Mouse (Mus musculus) layer of hippocampus, postnatal 25 days (tissue): ENCODE data around the gene Caprin2. TPM values are rescaled to one million over a fixed set of nuclear protein-coding genes. Genes with fewer than 3 reads are reported as not detected.

Experiments used
- DNase-seq, 2 experiments: peaks; one replicate each; pipeline ENCODE4 v3.0.0; 2022; ENCODE audit warnings: mixed read lengths in 2 of 2, low spot score in 1 of 2; ENCODE audit errors: extremely low spot score in 1 of 2
- total RNA-seq, 2 experiments: library from RNA; stranded (reverse); gene quantifications; 2 replicates each; pipeline ENCODE4 v1.2.3; 2021

Gene Caprin2
- total RNA-seq, 2 experiments from 2014 or later = 6.2 to 9.2 TPM

DNA sequence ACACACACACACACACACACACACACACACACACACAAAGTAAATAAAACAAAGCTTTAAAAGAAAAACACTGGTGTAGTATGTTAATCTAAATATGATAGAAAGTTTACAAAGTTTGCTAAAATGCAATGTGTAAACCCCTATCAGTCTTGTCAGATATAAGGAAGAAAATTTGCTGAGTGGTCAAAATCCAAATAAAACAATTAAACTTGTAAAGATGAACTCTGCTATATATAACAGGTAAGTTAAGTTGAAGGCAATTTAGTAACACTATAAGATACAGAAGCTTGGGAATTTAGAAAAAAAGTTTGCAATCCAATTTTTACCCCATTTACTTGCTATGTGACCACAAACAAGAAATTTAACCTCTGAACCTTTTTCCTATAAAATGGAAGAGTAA, 50.4 kb downstream of the Caprin2 start:
- DNase-seq = no peak

DNA sequence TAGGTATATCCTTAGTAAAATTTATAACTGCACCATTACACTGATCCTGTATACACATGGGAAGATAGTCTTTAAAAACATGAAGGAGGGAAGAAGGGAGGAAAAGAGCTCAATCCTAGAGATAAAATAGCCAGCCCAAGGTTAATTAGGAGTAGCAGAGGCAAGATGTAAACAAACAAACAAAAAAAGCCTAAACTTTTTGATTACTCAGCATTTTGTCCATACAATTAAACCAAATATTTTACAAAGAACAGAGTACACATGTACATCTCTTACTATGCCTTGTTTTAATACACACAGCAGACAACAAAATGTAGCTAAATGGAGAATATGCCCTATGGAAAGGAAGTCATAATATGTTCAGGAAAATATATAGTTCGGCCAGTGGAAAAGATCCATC, 54.3 kb downstream of the Caprin2 start:
- DNase-seq = no peak

DNA sequence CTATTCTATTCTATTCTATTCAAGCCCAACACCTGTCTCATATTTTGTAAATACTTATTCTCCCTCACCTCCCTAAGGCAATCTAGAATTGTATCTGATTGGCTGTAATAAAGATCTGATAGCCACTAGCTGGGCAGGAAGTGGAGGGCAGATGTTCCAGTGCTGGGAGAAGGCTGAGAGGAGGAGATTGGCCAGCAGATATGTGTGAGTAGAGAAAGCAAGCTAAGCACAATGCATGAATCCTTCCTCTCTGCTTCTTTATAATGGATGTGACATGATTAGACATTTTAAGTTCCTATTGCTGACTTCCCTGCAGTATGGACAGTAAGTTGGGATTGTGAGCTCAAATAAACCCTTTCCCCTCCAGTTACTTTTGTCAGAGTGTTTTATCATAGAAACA, 57.6 kb downstream of the Caprin2 start:
- DNase-seq = no peak

DNA sequence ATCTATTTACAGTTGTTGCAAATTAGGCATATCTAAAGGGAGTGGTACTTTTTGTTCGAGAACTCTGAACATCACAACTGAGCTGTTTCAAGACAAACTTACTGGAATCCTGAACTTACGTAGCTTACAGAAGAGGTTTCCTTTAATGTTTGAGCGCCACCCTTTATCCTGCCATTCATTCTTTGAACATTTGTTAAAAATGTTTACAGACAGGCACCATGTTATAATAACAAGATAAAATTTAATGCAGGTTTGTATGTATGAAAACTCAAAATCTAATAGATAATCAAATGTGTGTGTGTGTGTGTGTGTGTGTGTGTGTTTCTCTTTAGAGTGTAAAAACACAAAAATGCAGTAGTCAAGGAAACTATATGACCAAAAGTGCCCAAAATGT, 64.3 kb downstream of the Caprin2 start:
- DNase-seq = no peak

DNA sequence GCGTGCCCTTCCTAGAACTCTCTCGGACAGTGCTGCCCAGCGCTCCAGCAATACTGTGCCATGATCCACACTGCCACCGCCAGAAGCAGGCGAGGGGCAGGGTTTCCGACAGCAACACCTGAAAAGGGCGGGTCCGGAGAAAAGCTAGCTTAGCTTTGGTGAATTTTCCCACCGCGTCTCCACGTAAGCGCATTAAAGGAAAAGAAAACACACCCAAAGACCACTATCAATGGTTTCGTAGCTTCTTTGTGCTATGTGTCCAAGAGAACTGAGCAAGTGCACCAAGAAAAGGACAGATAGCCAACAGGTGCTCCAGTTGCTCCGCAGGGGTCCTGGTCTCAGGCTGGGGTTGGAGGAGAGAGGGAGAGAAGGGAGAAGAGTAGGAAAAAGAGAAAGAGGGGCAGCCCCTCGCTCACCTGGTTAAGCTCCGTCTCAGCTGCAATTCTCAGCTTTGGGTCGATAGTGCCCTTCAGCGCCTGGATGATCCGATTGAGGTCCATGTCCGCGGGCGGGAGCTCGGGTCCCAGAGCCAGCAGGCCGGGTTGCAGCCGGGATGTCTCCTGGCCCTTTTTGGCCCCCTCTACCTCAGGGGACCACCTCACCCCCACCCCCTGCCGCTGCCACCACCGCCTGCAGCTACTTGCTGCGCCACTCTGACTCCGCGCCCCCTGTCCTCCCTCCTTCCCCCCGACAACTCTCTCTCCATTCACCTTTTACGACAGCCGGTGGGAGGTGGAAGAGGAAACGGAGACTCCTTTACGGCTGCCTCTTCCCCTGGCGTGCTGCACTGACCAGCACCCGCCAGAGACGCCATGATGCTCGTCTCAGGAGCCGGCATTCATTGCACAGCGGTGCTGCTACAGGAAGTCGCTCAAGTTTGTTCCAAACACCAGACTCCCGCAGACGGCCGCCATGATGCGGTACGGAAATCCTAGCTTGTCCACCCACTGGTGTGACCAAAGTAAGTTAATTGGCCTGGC, 65.0 kb downstream of the Caprin2 start, which contains the start of gene Ipo8:
Gene Ipo8 (minus strand): TSS at position 720 of the 980 bp plus-strand sequence.
- DNase-seq = peak; percentile 77 to 78

DNA sequence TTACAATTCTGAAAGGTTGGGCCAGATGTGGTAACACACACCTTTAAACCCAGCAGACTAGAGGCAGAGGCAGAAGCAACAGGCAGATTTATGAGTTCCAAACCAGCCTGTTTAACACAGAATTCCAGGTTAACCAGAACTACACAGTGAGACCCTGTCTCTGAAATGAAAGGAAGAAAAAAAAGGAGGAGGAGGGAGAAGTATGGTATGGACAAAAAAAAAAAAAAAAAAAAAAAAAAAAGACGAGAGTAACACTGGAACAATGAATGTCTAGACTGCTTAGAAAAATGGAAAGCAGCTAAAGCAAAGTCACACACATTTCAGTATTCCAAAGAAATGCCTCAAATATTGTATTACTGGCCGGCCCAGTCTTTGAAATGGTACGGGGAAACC, 65.7 kb downstream of the Caprin2 start:
- no peak for DNase-seq

DNA sequence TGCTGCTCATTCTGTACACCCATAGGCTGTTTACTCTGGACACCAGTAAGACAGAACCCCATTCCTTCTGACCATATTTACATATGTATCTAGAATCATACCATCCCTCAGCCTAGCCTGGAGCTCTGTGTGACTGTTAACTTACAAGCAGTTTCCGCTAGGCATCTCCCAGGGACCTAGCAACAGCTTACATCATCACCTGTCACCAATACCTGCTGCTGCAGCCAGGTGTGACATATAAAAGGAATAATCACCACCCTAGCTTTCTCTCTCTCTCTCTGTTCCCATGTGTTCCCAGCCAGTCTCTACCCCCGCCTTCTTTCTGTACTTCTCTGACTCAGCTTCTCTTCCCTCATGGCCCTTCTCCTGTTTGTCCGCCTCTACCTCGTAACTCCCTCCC, 69.9 kb downstream of the Caprin2 start:
- DNase-seq = no peak

DNA sequence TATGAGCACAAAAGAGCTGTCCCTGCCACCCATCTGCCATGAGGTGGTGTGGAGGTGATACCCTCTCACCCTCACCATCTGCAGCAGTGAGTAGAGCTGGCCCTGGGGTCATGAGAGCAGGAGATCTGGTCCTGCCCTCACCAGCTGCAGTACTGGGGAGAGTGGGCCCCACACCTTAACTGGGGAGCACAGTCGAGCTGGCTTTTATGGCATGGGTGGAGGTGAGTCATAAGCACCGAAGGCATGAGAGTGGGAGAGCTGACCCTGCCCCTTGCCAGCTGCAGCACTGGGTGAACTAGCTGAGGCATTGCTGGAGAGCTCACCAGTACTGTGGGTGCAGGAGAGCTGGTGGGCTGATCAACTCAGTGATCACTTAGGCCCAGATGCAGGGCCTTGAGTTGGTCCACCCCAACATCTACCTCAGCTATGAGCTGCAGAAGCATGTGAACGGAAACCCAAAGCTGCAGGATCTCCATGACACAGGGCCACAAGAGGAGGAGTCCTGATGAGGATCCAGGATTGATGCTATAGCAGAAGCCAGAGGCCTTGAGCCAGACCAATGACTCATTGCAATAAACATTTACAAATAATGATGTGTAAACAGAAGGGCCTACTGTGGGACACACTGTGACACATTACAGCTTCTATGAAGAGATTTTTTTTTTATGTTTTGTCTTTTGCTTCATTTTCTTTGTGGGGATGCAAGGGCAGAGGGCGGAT, 77.3 kb downstream of the Caprin2 start:
- DNase-seq = no peak

DNA sequence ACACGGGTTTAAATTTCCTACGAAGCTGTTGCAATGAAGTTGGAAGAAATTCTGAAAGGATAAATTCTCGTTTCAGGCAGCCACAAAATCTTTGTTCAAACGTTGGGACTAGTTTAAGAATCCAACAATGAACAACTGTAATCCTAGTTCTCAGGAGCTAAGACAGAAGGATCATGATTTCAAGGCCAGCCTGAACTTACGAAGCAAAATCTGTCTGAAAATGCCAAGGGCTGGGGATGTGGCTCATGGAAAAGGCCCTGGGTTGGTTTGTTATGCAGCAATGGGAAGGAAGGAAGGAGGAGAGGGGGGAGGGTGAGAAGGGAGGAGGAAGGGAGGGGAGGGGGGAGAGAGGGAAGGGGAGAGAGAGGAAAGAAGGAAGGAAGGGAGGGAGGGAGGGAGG, 79.3 kb downstream of the Caprin2 start:
- DNase-seq = no peak

DNA sequence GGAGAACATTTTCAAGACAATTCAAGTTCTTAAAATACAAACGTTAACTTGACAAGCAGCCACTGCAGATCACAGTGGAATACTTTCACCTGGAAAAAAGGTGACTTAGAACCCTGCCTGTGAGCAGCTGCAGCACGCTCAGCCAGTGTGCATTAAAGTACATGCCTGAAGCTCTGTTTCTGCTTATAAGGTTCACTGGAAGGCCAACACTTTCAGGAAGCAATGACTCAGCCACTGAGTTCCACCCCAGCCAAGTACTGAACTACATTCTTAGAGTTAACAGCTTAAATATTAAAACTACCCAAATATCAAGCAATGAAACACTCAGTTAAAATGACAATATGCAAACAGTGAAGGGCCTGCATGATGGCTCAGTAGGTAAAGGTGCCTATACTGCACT, 84.9 kb downstream of the Caprin2 start:
- no peak for DNase-seq

DNA sequence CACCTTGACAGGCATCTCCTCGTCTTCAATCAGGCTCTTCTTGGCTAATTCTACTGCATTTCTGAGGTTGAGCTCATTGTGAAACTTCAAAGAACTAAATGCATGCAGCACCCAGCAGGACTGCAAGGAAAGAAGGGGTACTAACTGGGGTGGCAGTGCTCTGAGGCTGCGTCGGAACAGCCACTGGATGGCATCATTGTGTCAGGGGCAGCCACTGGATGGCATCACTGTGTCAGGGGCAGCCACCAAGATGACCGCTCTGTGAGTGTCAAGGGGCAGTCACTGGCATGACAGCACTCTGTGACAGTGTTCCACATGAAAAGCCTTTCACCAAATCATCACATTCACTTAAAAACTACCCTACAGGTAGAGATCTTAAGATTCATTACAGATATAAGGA, 96.3 kb downstream of the Caprin2 start:
- DNase-seq = no peak

DNA sequence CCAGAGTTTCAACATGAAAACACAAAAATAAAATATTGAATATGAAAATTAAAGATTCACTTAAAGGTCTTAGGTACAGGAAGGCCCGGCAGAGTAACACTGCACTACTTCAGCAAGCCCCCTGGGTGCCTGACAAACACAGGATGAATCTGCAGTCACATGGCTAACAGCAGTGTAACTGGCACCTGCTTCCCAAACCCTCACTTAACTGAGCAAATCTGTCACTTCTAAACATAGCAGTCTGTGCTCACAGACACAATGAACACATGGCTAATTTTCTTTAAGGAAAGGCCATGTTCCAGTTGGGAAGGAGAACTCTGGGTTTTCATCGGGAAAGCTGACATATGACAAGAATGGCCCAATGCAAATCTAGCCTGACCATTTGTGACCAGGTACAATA, 100.9 kb downstream of the Caprin2 start:
- DNase-seq = no peak

Other genes starting within 250 kb of the Caprin2 start
- 10 to 100 TPM; 43.7 to 44.0 TPM for gene Ipo8, start 64.8 kb downstream of the Caprin2 start, total RNA-seq
- gene Sinhcaf, start 50.2 kb upstream of the Caprin2 start, total RNA-seq = 1 to 10 TPM; 2.9 to 3.4 TPM
- 10 to 100 TPM; 40.9 to 48.0 TPM for gene Dennd5b, start 205.4 kb upstream of the Caprin2 start, total RNA-seq
- not detected for gene Gm10203, start 233.9 kb upstream of the Caprin2 start, total RNA-seq
- 1 to 10 TPM; 2.4 to 4.5 TPM for gene Etfbkmt, start 243.6 kb upstream of the Caprin2 start, total RNA-seq